Mouse (Mus musculus): ENCODE measurements around the gene Fam173a.

DNA sequence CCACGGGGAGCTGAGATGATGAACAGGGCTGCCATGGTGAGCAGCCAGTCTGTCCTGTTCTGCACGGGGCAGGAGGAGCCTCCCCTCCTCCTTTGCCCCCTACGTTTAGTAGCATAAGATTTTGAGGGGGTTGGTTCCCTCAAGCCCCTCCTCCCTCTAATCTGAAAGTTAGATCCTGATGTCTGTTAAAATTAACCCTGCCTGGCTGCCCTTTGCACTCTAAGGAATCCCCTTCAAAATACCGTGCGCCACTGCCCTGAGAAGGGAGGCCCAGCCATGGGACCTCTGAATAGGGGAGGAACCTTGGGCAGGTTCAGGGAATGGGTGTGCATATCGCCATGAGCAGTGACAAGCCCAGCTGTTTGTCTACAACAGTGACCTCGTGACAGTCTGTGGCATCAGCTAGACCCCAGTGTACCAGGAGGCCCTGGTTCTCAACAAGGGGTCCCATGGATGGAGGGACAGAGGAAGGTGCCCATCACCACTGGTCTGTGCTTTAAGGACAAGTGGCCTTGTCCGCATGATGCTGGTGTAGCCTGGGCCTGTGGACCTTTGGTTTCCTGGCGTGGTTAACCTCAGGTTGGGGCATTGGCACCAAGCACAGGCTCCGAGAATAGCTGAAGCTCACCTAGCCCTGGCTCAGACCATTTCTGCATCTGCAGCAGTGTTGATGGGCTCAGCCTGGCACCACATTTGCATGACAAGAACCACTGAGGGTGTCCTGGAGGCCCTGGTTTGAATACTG lies 17.2 kb downstream of the Fam173a start:
- TF ChIP-seq CTCF (IDR thresholded peaks at IDR 0.05) (no peak), EP300 (IDR thresholded peaks at IDR 0.05) (no peak)
